ENCODE assay signal across 25 mouse cellular contexts in the genomic region with DNA sequence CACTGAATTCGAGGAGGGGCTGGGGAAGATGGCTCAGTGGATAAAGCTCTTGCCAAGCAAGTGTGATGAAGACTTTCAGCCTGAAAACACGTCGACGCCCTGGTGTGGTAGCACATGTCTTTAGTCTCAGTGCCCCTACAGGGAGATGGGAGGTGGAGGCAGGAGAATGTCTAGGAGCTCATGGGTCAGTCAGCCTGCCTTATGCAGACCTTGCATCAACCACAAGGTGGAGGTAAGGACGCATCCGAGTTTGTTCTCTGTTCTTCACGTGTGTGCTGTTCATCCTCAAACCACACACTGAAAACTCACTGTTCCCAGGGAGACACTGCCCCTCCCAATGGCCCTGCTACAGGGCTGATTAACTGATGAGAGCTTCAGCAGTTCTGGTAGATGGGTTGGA. TPM values are rescaled to one million over a fixed set of nuclear protein-coding genes. Genes with fewer than 3 reads are reported as not detected.
DNase-seq lines count a peak whose midpoint lies in the region; ATAC-seq and TF ChIP-seq lines count a peak whose summit lies in the region.
"Had no signal": no experiment of that assay in that cellular context is flagged by ENCODE, and none has a peak within 500 bp of the region (broad histone marks: within the 10 kb centered on the region; RNA-seq: fewer than 3 reads in every experiment).

No protein-coding gene starts in this region.

- no peak for DNase-seq in heart, postnatal 0 days (ENCODE audit: low spot score)
- no peak for DNase-seq in heart, postnatal 10 days
- DNase-seq in lung, embryonic 14.5 days = no peak
- no peak for DNase-seq in lung, adult 18-20 months
- peak; percentile 35 for DNase-seq in CH12.LX (ENCODE audit: extremely low read depth)
- no peak for DNase-seq in gastrocnemius, postnatal 14 days
- DNase-seq in spleen, adult 18-20 months = no peak
- DNase-seq: adrenal gland, adult 2 months; cerebellum, adult 11 months; cerebellum, adult 9-11 months; kidney, adult 9 months; kidney, postnatal 25 days; layer of hippocampus, postnatal 36 days; retina, postnatal 1 day; right cerebral cortex, postnatal 25 days; thymus, adult 2 months; thymus, postnatal 4 days had no signal

- no peak overlapping the region for H3K27ac ChIP-seq in heart, postnatal 0 days (ENCODE audit: low read depth)
- no peak overlapping the region for H3K27ac ChIP-seq in lung, embryonic 14.5 days (ENCODE audit: low read depth)
- H3K27ac ChIP-seq in CH12.LX (ENCODE audit: insufficient read depth, low read depth) = no peak overlapping the region
- H3K27ac ChIP-seq in cortical plate, adult 2 months (ENCODE audit: insufficient read depth, low read length) = no peak overlapping the region
- H3K27ac ChIP-seq: embryonic facial prominence, embryonic 12.5 days; forebrain, embryonic 13.5 days; hindbrain, embryonic 13.5 days; midbrain, embryonic 10.5 days; neural tube, embryonic 13.5 days had no signal

- in situ Hi-C loops in CH12.LX (cut with MboI; ENCODE audit: low pct_ligation_motif_present, low pct_unique_long_range_greater_than_20kb, low sequenced_read_pairs) = no loop called here

- TF ChIP-seq POLR2A in CH12.LX (IDR thresholded peaks at IDR 0.05; ENCODE audit: low read depth, low read length) = no peak
- no peak for TF ChIP-seq POLR2A in cortical plate, adult 2 months (IDR thresholded peaks at IDR 0.05; ENCODE audit: extremely low read depth, insufficient read depth, low read length)

- ATAC-seq in heart, postnatal 0 days (ENCODE audit: insufficient read depth, low read depth) = no peak
- no peak for ATAC-seq in lung, embryonic 14.5 days (ENCODE audit: insufficient read depth)
- ATAC-seq: forebrain, embryonic 13.5 days; inflammation-experienced regulatory T-cells, adult 6 months had no signal

- H3K4me2 ChIP-seq in heart, postnatal 0 days (ENCODE audit: low read depth, low read length) = no peak overlapping the region
- H3K4me2 ChIP-seq in lung, embryonic 14.5 days = no peak overlapping the region
- H3K4me2 ChIP-seq in CH12.LX (ENCODE audit: insufficient read depth, low read depth, poor library complexity, severe bottlenecking) = no peak overlapping the region
- H3K4me2 ChIP-seq: embryonic facial prominence, embryonic 12.5 days; forebrain, embryonic 13.5 days; heart, embryonic 12.5 days; hindbrain, embryonic 13.5 days; neural tube, embryonic 13.5 days had no signal

- 69% methylated on average over 7 of the region's 7 CpGs for WGBS in heart, postnatal 0 days
- WGBS in lung, embryonic 14.5 days = 75% methylated on average over 7 of the region's 7 CpGs

- no peak overlapping the region for H3K4me3 ChIP-seq in heart, postnatal 0 days (ENCODE audit: low read depth, low read length)
- no peak overlapping the region for H3K4me3 ChIP-seq in lung, embryonic 14.5 days (ENCODE audit: low read depth, low read length)
- H3K4me3 ChIP-seq in CH12.LX (replicated peaks in 1 of 3; ENCODE audit: low read depth in 2 of 3, low read length in 2 of 3, poor library complexity in 1 of 3) = no peak overlapping the region
- H3K4me3 ChIP-seq in cortical plate, adult 2 months (ENCODE audit: insufficient read depth, low read length) = no peak overlapping the region
- H3K4me3 ChIP-seq: embryonic facial prominence, embryonic 12.5 days; forebrain, embryonic 13.5 days; heart, embryonic 12.5 days; hindbrain, embryonic 13.5 days; midbrain, embryonic 10.5 days; neural tube, embryonic 13.5 days had no signal

- no peak for TF ChIP-seq EP300 in heart, postnatal 0 days (IDR thresholded peaks at IDR 0.05; ENCODE audit: low read depth)
- no peak for TF ChIP-seq EP300 in CH12.LX (IDR thresholded peaks at IDR 0.05; ENCODE audit: low read length)

- H3K36me3 ChIP-seq in heart, postnatal 0 days (replicated peaks; ENCODE audit: control insufficient read depth, insufficient read depth, low read length) = no peaks in the 10 kb centered on the region
- no peaks in the 10 kb centered on the region for H3K36me3 ChIP-seq in lung, embryonic 14.5 days (ENCODE audit: insufficient read depth)
- no peaks in the 10 kb centered on the region for H3K36me3 ChIP-seq in CH12.LX (replicated peaks in 1 of 2; ENCODE audit: control insufficient read depth in 1 of 2, insufficient read depth in 1 of 2, low read length in 1 of 2)
- H3K36me3 ChIP-seq: embryonic facial prominence, embryonic 12.5 days; heart, embryonic 12.5 days; hindbrain, embryonic 13.5 days; midbrain, embryonic 10.5 days; neural tube, embryonic 13.5 days had no signal

- TF ChIP-seq CTCF in heart, postnatal 0 days (IDR thresholded peaks at IDR 0.05; ENCODE audit: low read depth) = peak; percentile 29; the same call in 1 of the 2 replicates
- TF ChIP-seq CTCF in lung, embryonic 14.5 days (IDR thresholded peaks at IDR 0.05; ENCODE audit: low read depth) = peak; percentile 49
- peak in 1 of 2 experiments; percentile 65; a peak in 2 of 4 replicates for TF ChIP-seq CTCF in CH12.LX (conservative IDR thresholded peaks at IDR 0.05 in 1 of 2, IDR thresholded peaks at IDR 0.05 in 1 of 2; ENCODE audit: low read depth in 2 of 2, low read length in 2 of 2)
- peak; percentile 17; the same call in 1 of the 2 replicates for TF ChIP-seq CTCF in cortical plate, adult 2 months (IDR thresholded peaks at IDR 0.05; ENCODE audit: extremely low read depth, insufficient read depth, low read length)

- no peaks in the 10 kb centered on the region for H3K9me3 ChIP-seq in heart, postnatal 0 days (replicated peaks; ENCODE audit: control insufficient read depth, low read length)
- no peaks in the 10 kb centered on the region for H3K9me3 ChIP-seq in lung, embryonic 14.5 days (ENCODE audit: low read depth, low read length)
- no peaks in the 10 kb centered on the region for H3K9me3 ChIP-seq in CH12.LX (replicated peaks; ENCODE audit: low read length)
- H3K9me3 ChIP-seq: embryonic facial prominence, embryonic 12.5 days; forebrain, embryonic 13.5 days; hindbrain, embryonic 13.5 days; midbrain, embryonic 10.5 days; neural tube, embryonic 13.5 days had no signal

- H3K4me1 ChIP-seq in heart, postnatal 0 days (ENCODE audit: control insufficient read depth, insufficient read depth) = peaks cover 11% of the 10 kb centered on the region; the same call in 1 of the 2 replicates
- H3K4me1 ChIP-seq in lung, embryonic 14.5 days (ENCODE audit: insufficient read depth) = peaks cover 1% of the 10 kb centered on the region; the same call in 1 of the 2 replicates
- H3K4me1 ChIP-seq in CH12.LX (ENCODE audit: control insufficient read depth in 1 of 2, insufficient read depth in 2 of 2) = 0 out of 4 replicates have a peak, but pooled peaks cover 0 to under 1% of the 10 kb centered on the region in 2 experiments
- no peaks in the 10 kb centered on the region for H3K4me1 ChIP-seq in cortical plate, adult 2 months (ENCODE audit: control insufficient read depth, insufficient read depth, low read length)
- H3K4me1 ChIP-seq: embryonic facial prominence, embryonic 12.5 days; forebrain, embryonic 13.5 days; hindbrain, embryonic 13.5 days; neural tube, embryonic 13.5 days had no signal

- no peaks in the 10 kb centered on the region for H3K79me2 ChIP-seq in CH12.LX (replicated peaks; ENCODE audit: control insufficient read depth, extremely low read depth, insufficient read depth, poor library complexity, severe bottlenecking)

- peak; percentile 68 for TF ChIP-seq RAD21 in CH12.LX (IDR thresholded peaks at IDR 0.05; ENCODE audit: low read depth, low read length)

- H3K27me3 ChIP-seq in heart, postnatal 0 days (ENCODE audit: control insufficient read depth, insufficient read depth, low read length) = no peaks in the 10 kb centered on the region
- no peaks in the 10 kb centered on the region for H3K27me3 ChIP-seq in lung, embryonic 14.5 days (ENCODE audit: insufficient read depth, low read length)
- H3K27me3 ChIP-seq in CH12.LX (replicated peaks) = no peaks in the 10 kb centered on the region
- H3K27me3 ChIP-seq: embryonic facial prominence, embryonic 12.5 days; forebrain, embryonic 13.5 days; heart, embryonic 12.5 days; hindbrain, embryonic 13.5 days; neural tube, embryonic 13.5 days had no signal

- H3K9ac ChIP-seq in heart, postnatal 0 days (replicated peaks; ENCODE audit: low read depth, low read length) = no peak overlapping the region
- no peak overlapping the region for H3K9ac ChIP-seq in lung, embryonic 14.5 days
- no peak overlapping the region for H3K9ac ChIP-seq in CH12.LX (ENCODE audit: insufficient read depth, low read depth)
- H3K9ac ChIP-seq: embryonic facial prominence, embryonic 12.5 days; forebrain, embryonic 13.5 days; heart, embryonic 12.5 days; hindbrain, embryonic 13.5 days; neural tube, embryonic 13.5 days had no signal

- intact Hi-C loops in heart, postnatal 10 days (cut with DNase I) = no loop called here
- intact Hi-C loops in gastrocnemius, postnatal 14 days (cut with DNase I; ENCODE audit: low total_unique reads) = no loop called here

- dilution Hi-C loops in CH12.LX (cut with MboI; ENCODE audit: extremely low pct_ligation_motif_present, extremely low pct_unique_long_range_greater_than_20kb, low sequenced_read_pairs) = no loop called here

TF ChIP-seq in CH12.LX, 34 proteins besides CTCF, POLR2A, EP300 and RAD21:
- no peak for TF ChIP-seq NELFE (IDR thresholded peaks at IDR 0.05; ENCODE audit: low read depth, low read length)
- peak; percentile 56 for TF ChIP-seq SMC3 (IDR thresholded peaks at IDR 0.05; ENCODE audit: low read depth, low read length)
- TF ChIP-seq JUN (IDR thresholded peaks at IDR 0.05; ENCODE audit: insufficient read depth, low read depth, low read length) = no peak
- TF ChIP-seq E2F4 (IDR thresholded peaks at IDR 0.05; ENCODE audit: insufficient replicate concordance, low read depth, low read length) = no peak

RNA-seq across cellular contexts. Expression of a gene that starts 45.0 kb away (rescaled TPM):
- total RNA-seq in heart, postnatal 0 days (2014; rRNA removed; ENCODE audit: low replicate concordance) = 4.4 and 5.3 TPM in 2 replicates
- polyA plus RNA-seq in heart, postnatal 0 days (2015; fragmentation: Nextera tagmentation; extraction: Ambion mirVana) = 7.9 and 8.1 TPM in 2 replicates
- 10 to 100 TPM; 18.6 to 18.8 TPM for total RNA-seq in heart, postnatal 10 days (2021)
- polyA plus RNA-seq in lung, embryonic 14.5 days (2014; fragmentation: Nextera tagmentation; extraction: Ambion mirVana) = 13.8 and 14.1 TPM in 2 replicates
- total RNA-seq in CH12.LX (2012; rRNA removed) (5.0 and 5.4 TPM in 2 replicates), CH12.LX (2014; rRNA removed) (4.9 and 5.5 TPM in 2 replicates)
- 5.2 and 5.9 TPM in 2 replicates for polyA plus RNA-seq in CH12.LX (2012; ENCODE audit: insufficient read length, low read depth)
- polyA plus RNA-seq in cortical plate, adult 2 months (2012; rRNA removed) = 20.9 and 21.9 TPM in 2 replicates
- total RNA-seq in gastrocnemius, postnatal 14 days (2021) = 10 to 100 TPM; 16.7 to 17.1 TPM
